Mouse (Mus musculus): ENCODE measurements around the gene Gsdma. TPM values are rescaled to one million over a fixed set of nuclear protein-coding genes. Genes with fewer than 3 reads are reported as not detected.

The Gsdma gene
- polyA plus RNA-seq, 1 experiment from 2014 or later: not detected

- Histone ChIP-seq H3K36me3 (ENCODE audit: control insufficient read depth, insufficient read depth, low read length) (peaks cover 19% of the 10 kb centered on the region), H3K27ac (ENCODE audit: low read depth, low read length) (peak overlapping the region; percentile 72), H3K9ac (ENCODE audit: low read depth, low read length) (peak overlapping the region; percentile 97), H3K4me1 (ENCODE audit: control insufficient read depth, insufficient read depth, low read length) (peaks cover 7% of the 10 kb centered on the region; the same call in 1 of the 2 replicates), H3K4me2 (peak overlapping the region; percentile 88), H3K27me3 (ENCODE audit: control insufficient read depth, insufficient read depth, low read length) (no peaks in the 10 kb centered on the region), H3K4me3 (ENCODE audit: low read depth, low read length) (peak overlapping the region; percentile 99), H3K9me3 (replicated peaks; ENCODE audit: control insufficient read depth, low read length) (no peaks in the 10 kb centered on the region)
- WGBS (ENCODE audit: insufficient replicate concordance): 0% methylated on average over 23 of the region's 23 CpGs
- ATAC-seq (replicated peaks; ENCODE audit: insufficient number of reproducible peaks, low FRiP score, low TSS enrichment): 0 out of 2 replicates have a peak, but pooled peaks have one; percentile 7
Measured at GRCm38 (mm10) chr11:98682811-98683210, 18.7 kb downstream of the Gsdma start.

- no peaks in the 10 kb centered on the region for H3K27me3 ChIP-seq (ENCODE audit: control insufficient read depth, insufficient read depth, low read length)
- no peak for ATAC-seq (replicated peaks; ENCODE audit: insufficient number of reproducible peaks, low FRiP score, low TSS enrichment)
- peaks cover 7% of the 10 kb centered on the region; the same call in 1 of the 2 replicates for H3K4me1 ChIP-seq (ENCODE audit: control insufficient read depth, insufficient read depth, low read length)
- peaks cover 35% of the 10 kb centered on the region for H3K36me3 ChIP-seq (ENCODE audit: control insufficient read depth, insufficient read depth, low read length)
- H3K9ac ChIP-seq (ENCODE audit: low read depth, low read length): no peak overlapping the region
- 94% methylated on average over 9 of the region's 9 CpGs for WGBS (ENCODE audit: insufficient replicate concordance)
- no peak overlapping the region for H3K4me2 ChIP-seq
- no peak overlapping the region for H3K27ac ChIP-seq (ENCODE audit: low read depth, low read length)
- no peaks in the 10 kb centered on the region for H3K9me3 ChIP-seq (replicated peaks; ENCODE audit: control insufficient read depth, low read length)
- no peak overlapping the region for H3K4me3 ChIP-seq (ENCODE audit: low read depth, low read length)
Measured at GRCm38 (mm10) chr11:98685642-98686041, 21.5 kb downstream of the Gsdma start.

- Histone ChIP-seq H3K4me1 (ENCODE audit: control insufficient read depth, insufficient read depth, low read length) (peaks cover 7% of the 10 kb centered on the region; the same call in 1 of the 2 replicates), H3K9ac (ENCODE audit: low read depth, low read length) (no peak overlapping the region), H3K4me2 (no peak overlapping the region), H3K27me3 (ENCODE audit: control insufficient read depth, insufficient read depth, low read length) (no peaks in the 10 kb centered on the region), H3K4me3 (ENCODE audit: low read depth, low read length) (no peak overlapping the region), H3K27ac (ENCODE audit: low read depth, low read length) (no peak overlapping the region), H3K9me3 (replicated peaks; ENCODE audit: control insufficient read depth, low read length) (no peaks in the 10 kb centered on the region), H3K36me3 (ENCODE audit: control insufficient read depth, insufficient read depth, low read length) (peaks cover 41% of the 10 kb centered on the region)
- 83% methylated on average over 4 of the region's 4 CpGs for WGBS (ENCODE audit: insufficient replicate concordance)
- no peak for ATAC-seq (replicated peaks; ENCODE audit: insufficient number of reproducible peaks, low FRiP score, low TSS enrichment)
Measured at GRCm38 (mm10) chr11:98686976-98687375, 22.8 kb downstream of the Gsdma start.

- Histone ChIP-seq H3K27ac (ENCODE audit: low read depth, low read length) (no peak overlapping the region), H3K9ac (ENCODE audit: low read depth, low read length) (no peak overlapping the region), H3K4me3 (ENCODE audit: low read depth, low read length) (no peak overlapping the region), H3K4me2 (no peak overlapping the region), H3K27me3 (ENCODE audit: control insufficient read depth, insufficient read depth, low read length) (no peaks in the 10 kb centered on the region), H3K9me3 (replicated peaks; ENCODE audit: control insufficient read depth, low read length) (no peaks in the 10 kb centered on the region), H3K4me1 (ENCODE audit: control insufficient read depth, insufficient read depth, low read length) (peaks cover 7% of the 10 kb centered on the region; the same call in 1 of the 2 replicates), H3K36me3 (ENCODE audit: control insufficient read depth, insufficient read depth, low read length) (peaks cover 42% of the 10 kb centered on the region)
- ATAC-seq (replicated peaks; ENCODE audit: insufficient number of reproducible peaks, low FRiP score, low TSS enrichment): no peak
- WGBS (ENCODE audit: insufficient replicate concordance): 88% methylated on average over 8 of the region's 8 CpGs
Measured at GRCm38 (mm10) chr11:98688009-98688408, 23.9 kb downstream of the Gsdma start.

GRCm38 (mm10) chr11:98693201-98693600, 29.1 kb downstream of the Gsdma start:
- no peak overlapping the region for H3K27ac ChIP-seq (ENCODE audit: low read depth, low read length)
- no peaks in the 10 kb centered on the region for H3K4me1 ChIP-seq (ENCODE audit: control insufficient read depth, insufficient read depth, low read length)
- no peak for ATAC-seq (replicated peaks; ENCODE audit: insufficient number of reproducible peaks, low FRiP score, low TSS enrichment)
- H3K9me3 ChIP-seq (replicated peaks; ENCODE audit: control insufficient read depth, low read length): no peaks in the 10 kb centered on the region
- H3K4me2 ChIP-seq: no peak overlapping the region
- H3K27me3 ChIP-seq (ENCODE audit: control insufficient read depth, insufficient read depth, low read length): no peaks in the 10 kb centered on the region
- H3K4me3 ChIP-seq (ENCODE audit: low read depth, low read length): no peak overlapping the region
- H3K36me3 ChIP-seq (ENCODE audit: control insufficient read depth, insufficient read depth, low read length): peaks cover 39% of the 10 kb centered on the region
- no peak overlapping the region for H3K9ac ChIP-seq (ENCODE audit: low read depth, low read length)
- 74% methylated on average over 13 of the region's 13 CpGs for WGBS (ENCODE audit: insufficient replicate concordance)

GRCm38 (mm10) chr11:98693746-98694145, 29.6 kb downstream of the Gsdma start:
- Histone ChIP-seq H3K4me1 (ENCODE audit: control insufficient read depth, insufficient read depth, low read length) (no peaks in the 10 kb centered on the region), H3K9me3 (replicated peaks; ENCODE audit: control insufficient read depth, low read length) (no peaks in the 10 kb centered on the region), H3K27ac (ENCODE audit: low read depth, low read length) (no peak overlapping the region), H3K27me3 (ENCODE audit: control insufficient read depth, insufficient read depth, low read length) (no peaks in the 10 kb centered on the region), H3K4me3 (ENCODE audit: low read depth, low read length) (no peak overlapping the region), H3K36me3 (ENCODE audit: control insufficient read depth, insufficient read depth, low read length) (peaks cover 36% of the 10 kb centered on the region), H3K4me2 (no peak overlapping the region), H3K9ac (ENCODE audit: low read depth, low read length) (no peak overlapping the region)
- ATAC-seq (replicated peaks; ENCODE audit: insufficient number of reproducible peaks, low FRiP score, low TSS enrichment): no peak
- 90% methylated on average over 9 of the region's 9 CpGs for WGBS (ENCODE audit: insufficient replicate concordance)

- Histone ChIP-seq H3K4me3 (ENCODE audit: low read depth, low read length) (no peak overlapping the region), H3K9me3 (replicated peaks; ENCODE audit: control insufficient read depth, low read length) (no peaks in the 10 kb centered on the region), H3K4me2 (no peak overlapping the region), H3K36me3 (ENCODE audit: control insufficient read depth, insufficient read depth, low read length) (peaks cover 36% of the 10 kb centered on the region), H3K9ac (ENCODE audit: low read depth, low read length) (no peak overlapping the region), H3K27me3 (ENCODE audit: control insufficient read depth, insufficient read depth, low read length) (no peaks in the 10 kb centered on the region), H3K4me1 (ENCODE audit: control insufficient read depth, insufficient read depth, low read length) (no peaks in the 10 kb centered on the region), H3K27ac (ENCODE audit: low read depth, low read length) (no peak overlapping the region)
- 86% methylated on average over 9 of the region's 9 CpGs for WGBS (ENCODE audit: insufficient replicate concordance)
- no peak for ATAC-seq (replicated peaks; ENCODE audit: insufficient number of reproducible peaks, low FRiP score, low TSS enrichment)
Measured at GRCm38 (mm10) chr11:98694301-98694700, 30.1 kb downstream of the Gsdma start.

- peaks cover 30% of the 10 kb centered on the region for H3K36me3 ChIP-seq (ENCODE audit: control insufficient read depth, insufficient read depth, low read length)
- no peak overlapping the region for H3K4me3 ChIP-seq (ENCODE audit: low read depth, low read length)
- no peak overlapping the region for H3K27ac ChIP-seq (ENCODE audit: low read depth, low read length)
- H3K4me1 ChIP-seq (ENCODE audit: control insufficient read depth, insufficient read depth, low read length): no peaks in the 10 kb centered on the region; the same call in 1 of the 2 replicates
- 75% methylated on average over 14 of the region's 14 CpGs for WGBS (ENCODE audit: insufficient replicate concordance)
- ATAC-seq (replicated peaks; ENCODE audit: insufficient number of reproducible peaks, low FRiP score, low TSS enrichment): no peak
- H3K4me2 ChIP-seq: no peak overlapping the region
- no peaks in the 10 kb centered on the region for H3K9me3 ChIP-seq (replicated peaks; ENCODE audit: control insufficient read depth, low read length)
- no peaks in the 10 kb centered on the region for H3K27me3 ChIP-seq (ENCODE audit: control insufficient read depth, insufficient read depth, low read length)
- H3K9ac ChIP-seq (ENCODE audit: low read depth, low read length): no peak overlapping the region
Measured at GRCm38 (mm10) chr11:98695408-98695807, 31.3 kb downstream of the Gsdma start.

GRCm38 (mm10) chr11:98696454-98697216, 32.5 kb downstream of the Gsdma start:
- Histone ChIP-seq H3K4me3 (ENCODE audit: low read depth, low read length) (no peak overlapping the region), H3K9ac (ENCODE audit: low read depth, low read length) (no peak overlapping the region), H3K36me3 (ENCODE audit: control insufficient read depth, insufficient read depth, low read length) (peaks cover 21% of the 10 kb centered on the region), H3K4me2 (no peak overlapping the region), H3K27me3 (ENCODE audit: control insufficient read depth, insufficient read depth, low read length) (no peaks in the 10 kb centered on the region), H3K9me3 (replicated peaks; ENCODE audit: control insufficient read depth, low read length) (no peaks in the 10 kb centered on the region), H3K27ac (ENCODE audit: low read depth, low read length) (no peak overlapping the region), H3K4me1 (ENCODE audit: control insufficient read depth, insufficient read depth, low read length) (no peaks in the 10 kb centered on the region; the same call in 1 of the 2 replicates)
- WGBS (ENCODE audit: insufficient replicate concordance): 83% methylated on average over 14 of the region's 14 CpGs
- ATAC-seq (replicated peaks; ENCODE audit: insufficient number of reproducible peaks, low FRiP score, low TSS enrichment): no peak

Data from heart, embryonic 11.5 days (tissue).